Mouse (Mus musculus) embryonic facial prominence, embryonic 10.5 days (tissue): Measurements from ENCODE around the gene Ahcy. TPM values are rescaled to one million over a fixed set of nuclear protein-coding genes. Genes with fewer than 3 reads are reported as not detected.
"Not testable (repeated sequence)": the region's sequence is repeated elsewhere in the genome, so short reads cannot be mapped to it uniquely, and the experiment has no call there.

ENCODE experiments used
- DNase-seq: peaks from one replicate; pipeline ENCODE4 v3.0.0-alpha.2; 2017; ENCODE audit warnings: low spot score
- H3K27ac ChIP-seq: fragments of 300-500 bp; sonication (generic); replicated peaks from 2 replicates; pipeline ENCODE4 v1.5.1; 2016; ENCODE audit warnings: mild to moderate bottlenecking
- H3K27me3 ChIP-seq: fragments of 300-500 bp; sonication (generic); replicated peaks from 2 replicates; pipeline ENCODE4 v1.6.1; 2016; ENCODE audit warnings: low read depth, mild to moderate bottlenecking; ENCODE audit not compliant: poor library complexity, severe bottlenecking
- H3K36me3 ChIP-seq: fragments of 300-500 bp; sonication (generic); replicated peaks from 2 replicates; pipeline ENCODE4 v1.6.1; 2016; ENCODE audit warnings: mild to moderate bottlenecking, moderate library complexity
- H3K4me1 ChIP-seq: fragments of 300-500 bp; sonication (generic); 2 replicates; pipeline ENCODE4 v1.6.1; 2016
- H3K4me3 ChIP-seq: fragments of 300-500 bp; sonication (generic); 2 replicates; pipeline ENCODE4 v1.5.1; 2016; ENCODE audit warnings: mild to moderate bottlenecking, moderate library complexity
- H3K9me3 ChIP-seq: fragments of 300-500 bp; sonication (generic); 2 replicates; pipeline ENCODE4 v1.6.1; 2016; ENCODE audit warnings: mild to moderate bottlenecking
- WGBS: fragments of 180-500 bp; shearing (Covaris S2); methylation state at CpG from one replicate; pipeline ENCODE4 v1.1.7; 2016; 5-methylcytosine and 5-hydroxymethylcytosine counted together
- polyA plus RNA-seq: library from polyadenylated mRNA; unstranded; fragments of >200 nt; fragmentation: Nextera tagmentation; extraction: Ambion mirVana; gene quantifications from 2 replicates; pipeline ENCODE4 v1.2.1, GENCODE M21; 2016

The Ahcy gene
- polyA plus RNA-seq, 1 experiment from 2014 or later = 105 TPM

GRCm38 (mm10) chr2:155044542-155044941 is 29.8 kb downstream of the Ahcy start:
- Histone ChIP-seq H3K9me3 (no peaks in the 10 kb centered on the region), H3K36me3 (no peaks in the 10 kb centered on the region), H3K4me3 (no peak overlapping the region), H3K4me1 (peaks cover 25% of the 10 kb centered on the region), H3K27me3 (no peaks in the 10 kb centered on the region), H3K27ac (no peak overlapping the region)
- DNase-seq = no peak
- 83% methylated on average over 3 of the region's 3 CpGs for WGBS

- peaks cover 12% of the 10 kb centered on the region for H3K4me1 ChIP-seq
- 73% methylated on average over 4 of the region's 4 CpGs for WGBS
- no peaks in the 10 kb centered on the region for H3K9me3 ChIP-seq
- no peak for DNase-seq
- no peaks in the 10 kb centered on the region for H3K27me3 ChIP-seq
- H3K27ac ChIP-seq = no peak overlapping the region
- no peak overlapping the region for H3K4me3 ChIP-seq
- no peaks in the 10 kb centered on the region for H3K36me3 ChIP-seq
These were observed 34.3 kb downstream of the Ahcy start for GRCm38 (mm10) chr2:155039956-155040355.

- no peak for DNase-seq
- H3K27me3 ChIP-seq = peaks cover 6% of the 10 kb centered on the region; the same call in 1 of the 2 replicates
- H3K9me3 ChIP-seq = no peaks in the 10 kb centered on the region
- H3K4me3 ChIP-seq = no peak overlapping the region
- 45% methylated on average over 19 of the region's 19 CpGs for WGBS
- H3K27ac ChIP-seq = peak overlapping the region; percentile 48; the same call in 1 of the 2 replicates
- peaks cover 23% of the 10 kb centered on the region for H3K4me1 ChIP-seq
- no peaks in the 10 kb centered on the region for H3K36me3 ChIP-seq
These were observed 41.2 kb downstream of the Ahcy start for GRCm38 (mm10) chr2:155032938-155033710.

GRCm38 (mm10) chr2:155030831-155031230 is 43.5 kb downstream of the Ahcy start:
- Histone ChIP-seq H3K9me3 (no peaks in the 10 kb centered on the region), H3K4me3 (no peak overlapping the region), H3K27me3 (peaks cover 6% of the 10 kb centered on the region; the same call in 1 of the 2 replicates), H3K4me1 (peaks cover 17% of the 10 kb centered on the region), H3K36me3 (no peaks in the 10 kb centered on the region), H3K27ac (no peak overlapping the region)
- DNase-seq = no peak
- WGBS = 81% methylated on average over 7 of the region's 7 CpGs

- H3K27ac ChIP-seq = peak overlapping the region; percentile 83; the same call in 1 of the 2 replicates
- 14% methylated on average over 20 of the region's 20 CpGs for WGBS
- DNase-seq, H3K9me3 ChIP-seq, H3K36me3 ChIP-seq, H3K4me3 ChIP-seq: not testable (repeated sequence)
- H3K4me1 ChIP-seq = peaks cover 15% of the 10 kb centered on the region
- peaks cover 45% of the 10 kb centered on the region for H3K27me3 ChIP-seq
These were observed 54.0 kb downstream of the Ahcy start for GRCm38 (mm10) chr2:155020247-155020826.

GRCm38 (mm10) chr2:155019673-155020072 is 54.6 kb downstream of the Ahcy start:
- peak overlapping the region; percentile 60 for H3K4me3 ChIP-seq
- H3K27ac ChIP-seq = peak overlapping the region; percentile 83
- H3K4me1 ChIP-seq = peaks cover 15% of the 10 kb centered on the region
- peak; percentile 90 for DNase-seq
- H3K27me3 ChIP-seq = peaks cover 47% of the 10 kb centered on the region
- no peaks in the 10 kb centered on the region for H3K36me3 ChIP-seq
- under 1% methylated on average over 22 of the region's 22 CpGs for WGBS
- H3K9me3 ChIP-seq = no peaks in the 10 kb centered on the region

GRCm38 (mm10) chr2:155018762-155019641 is 55.3 kb downstream of the Ahcy start:
- WGBS = under 1% methylated on average over 38 of the region's 38 CpGs
- Histone ChIP-seq H3K27ac (peak overlapping the region; percentile 83), H3K9me3 (no peaks in the 10 kb centered on the region), H3K36me3 (no peaks in the 10 kb centered on the region), H3K4me1 (peaks cover 15% of the 10 kb centered on the region), H3K4me3 (peak overlapping the region; percentile 60), H3K27me3 (peaks cover 53% of the 10 kb centered on the region)
- DNase-seq = peak; percentile 89

GRCm38 (mm10) chr2:155018251-155018755 is 56.0 kb downstream of the Ahcy start, which contains the start of gene Gm14226:
Gene Gm14226 (plus strand): TSS chr2:155018266.
- peak within 1 kb of the TSS; percentile 83 for H3K27ac ChIP-seq
- not testable (repeated sequence) for H3K9me3 ChIP-seq, H3K36me3 ChIP-seq, DNase-seq
- under 1% methylated on average over 24 of the region's 26 CpGs for WGBS
- peaks cover 54% of the 10 kb centered on the region for H3K27me3 ChIP-seq
- H3K4me1 ChIP-seq = peaks cover 17% of the 10 kb centered on the region
- peak within 1 kb of the TSS; percentile 60 for H3K4me3 ChIP-seq

- DNase-seq, H3K27ac ChIP-seq, H3K9me3 ChIP-seq, H3K36me3 ChIP-seq, H3K4me3 ChIP-seq: not testable (repeated sequence)
- Histone ChIP-seq H3K4me1 (peaks cover 23% of the 10 kb centered on the region), H3K27me3 (peaks cover 41% of the 10 kb centered on the region)
- WGBS = 19% methylated on average over 7 of the region's 9 CpGs
These were observed 57.5 kb downstream of the Ahcy start for GRCm38 (mm10) chr2:155016751-155017150.

- H3K27ac ChIP-seq = no peak overlapping the region
- no peaks in the 10 kb centered on the region for H3K36me3 ChIP-seq
- no peak overlapping the region for H3K4me3 ChIP-seq
- H3K4me1 ChIP-seq = peaks cover 12% of the 10 kb centered on the region
- WGBS = 67% methylated on average over 6 of the region's 6 CpGs
- H3K9me3 ChIP-seq = no peaks in the 10 kb centered on the region
- H3K27me3 ChIP-seq = peaks cover 29% of the 10 kb centered on the region
- DNase-seq = no peak
These were observed 61.3 kb downstream of the Ahcy start for GRCm38 (mm10) chr2:155012991-155013390.

- DNase-seq = no peak
- no peaks in the 10 kb centered on the region for H3K36me3 ChIP-seq
- no peaks in the 10 kb centered on the region for H3K9me3 ChIP-seq
- peaks cover 12% of the 10 kb centered on the region for H3K4me1 ChIP-seq
- no peak overlapping the region for H3K27ac ChIP-seq
- H3K4me3 ChIP-seq = no peak overlapping the region
- 48% methylated on average over 3 of the region's 3 CpGs for WGBS
- peaks cover 24% of the 10 kb centered on the region for H3K27me3 ChIP-seq
These were observed 63.1 kb downstream of the Ahcy start for GRCm38 (mm10) chr2:155011086-155011656.
